Mouse (Mus musculus) kidney, embryonic 16.5 days (tissue): Measurements from ENCODE around the gene Zbtb5. TPM values are rescaled to one million over a fixed set of nuclear protein-coding genes. Genes with fewer than 3 reads are reported as not detected.
A peak's percentile ranks its signal among the peaks of the same experiment; 100 is the strongest.

Experiments
- ATAC-seq: fragments of 200-750 bp; cut with Nextera tagmentation; 2 replicates; pipeline ENCODE4 v1.8.0; 2017; ENCODE audit warnings: moderate TSS enrichment; ENCODE audit not compliant: low FRiP score, low TSS enrichment
- H3K27ac ChIP-seq: fragments of 300-500 bp; sonication (generic); 2 replicates; pipeline ENCODE4 v1.5.1; 2014; ENCODE audit warnings: low read length
- H3K27me3 ChIP-seq: fragments of 300-500 bp; sonication (generic); 2 replicates; pipeline ENCODE4 v1.6.1; 2014; ENCODE audit warnings: low read length, control low read depth, mixed read lengths; ENCODE audit not compliant: insufficient read depth
- H3K36me3 ChIP-seq: fragments of 300-500 bp; sonication (generic); 2 replicates; pipeline ENCODE4 v1.6.1; 2014; ENCODE audit warnings: low read length, control low read depth, mixed read lengths; ENCODE audit not compliant: insufficient read depth
- H3K4me1 ChIP-seq: fragments of 300-500 bp; sonication (generic); 2 replicates; pipeline ENCODE4 v1.6.1; 2014; ENCODE audit warnings: low read length, control low read depth, mixed read lengths; ENCODE audit not compliant: insufficient read depth
- H3K4me2 ChIP-seq: fragments of 300-500 bp; sonication (generic); replicated peaks from 2 replicates; pipeline ENCODE4 v1.6.1; 2014; ENCODE audit warnings: low read depth, low read length
- H3K4me3 ChIP-seq: fragments of 300-500 bp; sonication (generic); 2 replicates; pipeline ENCODE4 v1.5.1; 2014; ENCODE audit warnings: mild to moderate bottlenecking, low read length
- H3K9ac ChIP-seq: fragments of 300-500 bp; sonication (generic); replicated peaks from 2 replicates; pipeline ENCODE4 v1.6.1; 2014; ENCODE audit warnings: low read length
- H3K9me3 ChIP-seq: fragments of 300-500 bp; sonication (generic); 2 replicates; pipeline ENCODE4 v1.6.1; 2016; ENCODE audit warnings: low read length, control low read depth
- WGBS: fragments of 180-500 bp; shearing (Covaris S2); extraction: QIAGEN DNeasy Blood & Tissue Kit; methylation state at CpG from one replicate; pipeline ENCODE4 v1.1.7; 2014; 5-methylcytosine and 5-hydroxymethylcytosine counted together
- polyA plus RNA-seq: library from polyadenylated mRNA; unstranded; fragments of >200 nt; fragmentation: Nextera tagmentation; extraction: Ambion mirVana; gene quantifications from 2 replicates; pipeline ENCODE4 v1.2.1, GENCODE M21; 2015

Gene Zbtb5
- polyA plus RNA-seq, 1 experiment from 2014 or later = 25.2 TPM

- no peaks in the 10 kb centered on the region for H3K9me3 ChIP-seq
- H3K4me3 ChIP-seq = no peak overlapping the region
- H3K36me3 ChIP-seq = no peaks in the 10 kb centered on the region
- no peaks in the 10 kb centered on the region for H3K27me3 ChIP-seq
- H3K4me1 ChIP-seq = peaks cover 24% of the 10 kb centered on the region
- no peak for ATAC-seq
- no peak overlapping the region for H3K4me2 ChIP-seq
- no peak overlapping the region for H3K9ac ChIP-seq
- 69% methylated on average over 6 of the region's 6 CpGs for WGBS
- H3K27ac ChIP-seq = no peak overlapping the region
These were observed 36.1 kb downstream of the Zbtb5 start for GRCm38 (mm10) chr4:44976026-44976615.

DNA sequence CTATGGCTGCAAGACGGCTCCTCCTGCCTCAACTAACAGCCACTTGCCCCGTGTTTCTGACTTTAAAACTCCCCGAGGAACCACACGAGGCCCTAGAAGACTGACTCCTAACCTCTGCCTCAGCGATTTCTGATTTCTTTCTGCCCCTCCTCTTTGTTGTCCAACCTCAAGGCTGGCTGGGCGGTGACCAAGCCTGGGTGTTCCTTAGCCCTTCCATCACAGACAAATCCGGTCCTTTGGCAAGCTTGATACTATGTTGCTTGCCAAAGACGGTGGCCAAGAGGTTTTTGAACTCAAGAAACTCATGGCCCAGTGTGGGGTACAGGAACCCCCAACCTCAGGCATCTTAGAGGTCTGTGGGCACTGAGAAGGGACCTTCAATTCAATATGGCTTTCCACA, 37.9 kb downstream of the Zbtb5 start:
- Histone ChIP-seq H3K27me3 (no peaks in the 10 kb centered on the region), H3K4me2 (no peak overlapping the region), H3K4me3 (no peak overlapping the region), H3K27ac (no peak overlapping the region), H3K9me3 (no peaks in the 10 kb centered on the region), H3K4me1 (peaks cover 8% of the 10 kb centered on the region), H3K9ac (no peak overlapping the region), H3K36me3 (no peaks in the 10 kb centered on the region)
- no peak for ATAC-seq
- WGBS = 69% methylated on average over 8 of the region's 8 CpGs

GRCm38 (mm10) chr4:44973871-44974270, 38.3 kb downstream of the Zbtb5 start:
- Histone ChIP-seq H3K27me3 (no peaks in the 10 kb centered on the region), H3K27ac (no peak overlapping the region; the same call in 1 of the 2 replicates), H3K4me2 (peak overlapping the region; percentile 46), H3K4me1 (peaks cover 8% of the 10 kb centered on the region), H3K9me3 (no peaks in the 10 kb centered on the region), H3K4me3 (peak overlapping the region; percentile 19), H3K36me3 (no peaks in the 10 kb centered on the region), H3K9ac (peak overlapping the region; percentile 36; the same call in 1 of the 2 replicates)
- ATAC-seq = peak; percentile 44; the same call in 1 of the 2 replicates
- WGBS = 42% methylated on average over 14 of the region's 14 CpGs

- H3K27me3 ChIP-seq = no peaks in the 10 kb centered on the region
- H3K27ac ChIP-seq = no peak overlapping the region; the same call in 1 of the 2 replicates
- H3K9me3 ChIP-seq = no peaks in the 10 kb centered on the region
- no peaks in the 10 kb centered on the region for H3K36me3 ChIP-seq
- ATAC-seq = peak; percentile 52
- H3K4me3 ChIP-seq = peak overlapping the region; percentile 19
- 19% methylated on average over 9 of the region's 9 CpGs for WGBS
- peak overlapping the region; percentile 46 for H3K4me2 ChIP-seq
- peaks cover 8% of the 10 kb centered on the region for H3K4me1 ChIP-seq
- H3K9ac ChIP-seq = peak overlapping the region; percentile 36; the same call in 1 of the 2 replicates
These were observed 38.8 kb downstream of the Zbtb5 start for GRCm38 (mm10) chr4:44973450-44973849.

DNA sequence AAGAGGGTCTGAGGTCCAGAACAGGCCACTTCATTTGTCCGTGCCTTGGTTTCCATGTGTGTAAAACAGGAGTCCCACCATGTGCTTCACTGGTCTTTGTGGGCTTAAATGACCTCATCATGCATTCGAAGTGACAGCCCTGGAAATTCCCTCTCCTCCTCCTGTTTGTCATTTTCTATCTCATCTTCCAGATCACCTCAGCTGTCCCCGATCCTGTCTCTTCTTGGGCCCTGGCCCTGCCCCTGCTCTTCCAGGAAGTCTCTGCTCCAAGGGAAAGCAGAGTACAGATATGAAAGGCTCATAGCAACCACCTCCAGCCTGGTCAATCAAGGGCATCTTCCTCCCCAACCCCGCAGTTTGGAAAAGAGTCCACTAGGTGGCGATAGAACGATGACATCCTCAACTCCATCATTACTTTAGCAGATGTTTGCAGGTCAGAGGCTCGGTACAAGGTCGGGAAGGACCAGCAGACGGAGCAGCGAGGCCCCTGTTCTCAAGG, 41.6 kb downstream of the Zbtb5 start:
- ATAC-seq = no peak
- WGBS = 22% methylated on average over 10 of the region's 10 CpGs
- Histone ChIP-seq H3K27me3 (no peaks in the 10 kb centered on the region), H3K4me2 (no peak overlapping the region), H3K9ac (no peak overlapping the region), H3K4me1 (peaks cover 8% of the 10 kb centered on the region), H3K9me3 (no peaks in the 10 kb centered on the region), H3K4me3 (no peak overlapping the region), H3K36me3 (no peaks in the 10 kb centered on the region), H3K27ac (no peak overlapping the region)

GRCm38 (mm10) chr4:44970056-44970455, 42.2 kb downstream of the Zbtb5 start:
- H3K4me1 ChIP-seq = peaks cover 8% of the 10 kb centered on the region
- H3K9me3 ChIP-seq = no peaks in the 10 kb centered on the region
- 93% methylated on average over 7 of the region's 7 CpGs for WGBS
- no peaks in the 10 kb centered on the region for H3K27me3 ChIP-seq
- H3K36me3 ChIP-seq = no peaks in the 10 kb centered on the region
- no peak for ATAC-seq
- no peak overlapping the region for H3K27ac ChIP-seq
- no peak overlapping the region for H3K4me3 ChIP-seq
- no peak overlapping the region for H3K9ac ChIP-seq
- H3K4me2 ChIP-seq = no peak overlapping the region

GRCm38 (mm10) chr4:44967402-44967801, 44.8 kb downstream of the Zbtb5 start:
- ATAC-seq = no peak
- H3K36me3 ChIP-seq = no peaks in the 10 kb centered on the region
- no peaks in the 10 kb centered on the region for H3K4me1 ChIP-seq
- 90% methylated on average over 8 of the region's 8 CpGs for WGBS
- no peak overlapping the region for H3K9ac ChIP-seq
- no peaks in the 10 kb centered on the region for H3K9me3 ChIP-seq
- H3K27me3 ChIP-seq = no peaks in the 10 kb centered on the region
- H3K27ac ChIP-seq = no peak overlapping the region
- no peak overlapping the region for H3K4me2 ChIP-seq
- H3K4me3 ChIP-seq = no peak overlapping the region

- Histone ChIP-seq H3K4me1 (no peaks in the 10 kb centered on the region), H3K36me3 (no peaks in the 10 kb centered on the region), H3K27ac (no peak overlapping the region), H3K4me3 (no peak overlapping the region), H3K9ac (no peak overlapping the region), H3K4me2 (no peak overlapping the region), H3K27me3 (no peaks in the 10 kb centered on the region), H3K9me3 (no peaks in the 10 kb centered on the region)
- ATAC-seq = no peak
- WGBS = 84% methylated on average over 3 of the region's 3 CpGs
These were observed 46.5 kb downstream of the Zbtb5 start for GRCm38 (mm10) chr4:44965736-44966135.

DNA sequence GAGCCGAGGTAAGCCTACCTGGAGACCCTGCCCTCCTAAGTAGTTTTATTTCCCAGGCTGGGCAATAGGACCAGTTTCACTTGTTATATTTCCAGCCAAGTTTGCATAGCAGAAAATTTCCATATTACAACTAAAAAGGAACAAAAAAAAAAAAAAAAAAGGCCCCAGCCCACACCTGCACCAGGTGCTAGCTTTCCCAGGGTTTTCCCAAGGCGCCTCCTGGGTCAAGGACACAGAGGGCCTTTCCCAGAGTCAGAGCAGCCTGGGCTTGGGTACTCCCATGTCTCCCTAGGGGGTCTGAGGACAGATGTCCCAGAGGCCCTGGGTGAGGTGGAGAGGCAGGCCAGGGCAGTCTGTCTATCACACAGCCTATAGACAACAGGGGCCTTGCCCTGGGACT, 47.0 kb downstream of the Zbtb5 start:
- H3K27ac ChIP-seq = no peak overlapping the region
- 93% methylated on average over 2 of the region's 2 CpGs for WGBS
- H3K4me3 ChIP-seq = no peak overlapping the region
- no peak for ATAC-seq
- no peaks in the 10 kb centered on the region for H3K4me1 ChIP-seq
- H3K9me3 ChIP-seq = no peaks in the 10 kb centered on the region
- no peaks in the 10 kb centered on the region for H3K36me3 ChIP-seq
- no peaks in the 10 kb centered on the region for H3K27me3 ChIP-seq
- no peak overlapping the region for H3K4me2 ChIP-seq
- H3K9ac ChIP-seq = no peak overlapping the region

DNA sequence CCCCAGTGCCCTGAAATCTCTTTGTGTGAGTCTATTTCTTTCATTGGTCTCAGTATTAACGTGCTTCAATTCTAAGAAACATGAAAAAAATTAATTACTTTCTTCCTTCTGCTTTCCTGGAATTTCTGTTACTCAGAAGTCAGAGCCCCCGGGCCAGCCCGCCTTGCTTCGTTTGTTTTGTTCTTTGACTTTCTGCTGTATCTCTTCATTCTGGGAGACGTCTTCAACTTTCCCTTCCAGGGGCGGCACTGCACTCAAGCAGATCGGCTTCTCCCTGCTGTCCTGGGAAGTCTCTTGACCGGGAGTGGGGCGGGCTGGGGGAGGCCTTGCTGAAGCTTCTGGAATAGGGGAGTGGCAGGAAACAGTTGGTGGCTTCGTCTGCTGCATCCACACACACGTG, 49.1 kb downstream of the Zbtb5 start:
- no peaks in the 10 kb centered on the region for H3K9me3 ChIP-seq
- H3K4me2 ChIP-seq = no peak overlapping the region
- no peak overlapping the region for H3K9ac ChIP-seq
- no peak overlapping the region for H3K27ac ChIP-seq
- no peak overlapping the region for H3K4me3 ChIP-seq
- 63% methylated on average over 11 of the region's 11 CpGs for WGBS
- H3K36me3 ChIP-seq = no peaks in the 10 kb centered on the region
- no peaks in the 10 kb centered on the region for H3K4me1 ChIP-seq
- ATAC-seq = no peak
- H3K27me3 ChIP-seq = no peaks in the 10 kb centered on the region
